Mouse (Mus musculus) forebrain, embryonic 10.5 days (tissue): ENCODE data around the gene Tmprss4. TPM values are rescaled to one million over a fixed set of nuclear protein-coding genes. Genes with fewer than 3 reads are reported as not detected.

Experiments used
- DNase-seq: peaks from one replicate; pipeline ENCODE4 v3.0.0-alpha.2; 2017; ENCODE audit warnings: low spot score; ENCODE audit errors: extremely low spot score
- H3K27ac ChIP-seq: fragments of 300-500 bp; sonication (generic); 2 replicates; pipeline ENCODE4 v1.5.1; 2016; ENCODE audit warnings: mild to moderate bottlenecking
- H3K27me3 ChIP-seq: fragments of 300-500 bp; sonication (generic); 2 replicates; pipeline ENCODE4 v1.6.1; 2016; ENCODE audit warnings: mild to moderate bottlenecking; ENCODE audit not compliant: poor library complexity, severe bottlenecking
- H3K36me3 ChIP-seq: fragments of 300-500 bp; sonication (generic); replicated peaks from 2 replicates; pipeline ENCODE4 v1.6.1; 2016; ENCODE audit warnings: mild to moderate bottlenecking, moderate library complexity
- H3K4me1 ChIP-seq: fragments of 300-500 bp; sonication (generic); 2 replicates; pipeline ENCODE4 v1.6.1; 2016
- H3K4me3 ChIP-seq: fragments of 300-500 bp; sonication (generic); 2 replicates; pipeline ENCODE4 v1.5.1; 2016; ENCODE audit warnings: mild to moderate bottlenecking, moderate library complexity
- H3K9me3 ChIP-seq: fragments of 300-500 bp; sonication (generic); 2 replicates; pipeline ENCODE4 v1.6.1; 2016; ENCODE audit warnings: mild to moderate bottlenecking, moderate library complexity
- WGBS: fragments of 180-500 bp; shearing (Covaris S2); methylation state at CpG from one replicate; pipeline ENCODE4 v1.1.7; 2016; 5-methylcytosine and 5-hydroxymethylcytosine counted together
- polyA plus RNA-seq: library from polyadenylated mRNA; unstranded; fragments of >200 nt; fragmentation: Nextera tagmentation; extraction: Ambion mirVana; gene quantifications from 2 replicates; pipeline ENCODE4 v1.2.1, GENCODE M21; 2016

Tmprss4 gene
- polyA plus RNA-seq, result 0.19 TPM in 1 of 2 replicates, not detected in the other

GRCm38 (mm10) chr9:45203797-45204410 lies at the start of gene Tmprss4:
TSS of gene Tmprss4 (minus strand) at chr9:45204092.
- Histone ChIP-seq H3K4me3 (no peak within 1 kb of the TSS), H3K9me3 (no peaks in the 10 kb centered on the region), H3K27ac (no peak within 1 kb of the TSS), H3K36me3 (no peaks in the 10 kb centered on the region), H3K4me1 (peaks cover 5% of the 10 kb centered on the region), H3K27me3 (no peaks in the 10 kb centered on the region)
- 76% methylated on average over 8 of the region's 8 CpGs for WGBS
- no peak for DNase-seq

- WGBS, result 73% methylated on average over 6 of the region's 6 CpGs
- DNase-seq, result no peak
- H3K27ac ChIP-seq, result no peak overlapping the region
- H3K27me3 ChIP-seq, result no peaks in the 10 kb centered on the region
- H3K4me3 ChIP-seq, result no peak overlapping the region
- peaks cover 5% of the 10 kb centered on the region; the same call in 1 of the 2 replicates for H3K4me1 ChIP-seq
- H3K36me3 ChIP-seq, result no peaks in the 10 kb centered on the region
- no peaks in the 10 kb centered on the region for H3K9me3 ChIP-seq
These were observed 48.5 kb upstream of the Tmprss4 start for GRCm38 (mm10) chr9:45252395-45252794.

DNA sequence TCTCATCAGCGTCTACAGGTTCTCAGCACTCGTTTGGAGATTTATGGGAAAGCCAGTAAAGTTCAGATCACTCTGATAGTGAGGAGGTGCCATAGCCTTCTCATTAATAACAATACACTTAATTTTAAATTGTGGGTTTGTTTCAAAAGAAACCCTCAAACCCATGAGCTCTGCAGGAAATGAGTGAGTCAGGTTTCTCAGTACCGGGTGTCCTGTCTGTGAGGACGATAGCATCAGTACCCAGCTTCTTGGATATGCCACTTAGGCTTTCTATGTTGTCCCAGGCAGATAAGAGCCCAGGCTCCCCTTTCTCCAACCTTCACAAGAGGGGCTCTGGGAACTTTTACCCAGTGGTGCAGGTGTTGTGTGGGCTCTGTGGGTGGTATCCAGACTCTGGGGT lies 48.1 kb upstream of the Tmprss4 start:
- no peaks in the 10 kb centered on the region for H3K27me3 ChIP-seq
- no peak overlapping the region for H3K4me3 ChIP-seq
- H3K9me3 ChIP-seq, result no peaks in the 10 kb centered on the region
- 89% methylated on average over 4 of the region's 4 CpGs for WGBS
- H3K36me3 ChIP-seq, result no peaks in the 10 kb centered on the region
- peaks cover 5% of the 10 kb centered on the region; the same call in 1 of the 2 replicates for H3K4me1 ChIP-seq
- no peak for DNase-seq
- H3K27ac ChIP-seq, result no peak overlapping the region

- Histone ChIP-seq H3K27me3 (no peaks in the 10 kb centered on the region), H3K36me3 (no peaks in the 10 kb centered on the region), H3K27ac (no peak overlapping the region), H3K9me3 (no peaks in the 10 kb centered on the region), H3K4me3 (no peak overlapping the region), H3K4me1 (peaks cover 5% of the 10 kb centered on the region; the same call in 1 of the 2 replicates)
- no peak for DNase-seq
- WGBS, result 86% methylated on average over 3 of the region's 3 CpGs
These were observed 47.4 kb upstream of the Tmprss4 start for GRCm38 (mm10) chr9:45251281-45251680.

- no peaks in the 10 kb centered on the region for H3K36me3 ChIP-seq
- no peaks in the 10 kb centered on the region for H3K27me3 ChIP-seq
- no peak overlapping the region for H3K4me3 ChIP-seq
- H3K4me1 ChIP-seq, result peaks cover 5% of the 10 kb centered on the region; the same call in 1 of the 2 replicates
- no peak overlapping the region for H3K27ac ChIP-seq
- no peaks in the 10 kb centered on the region for H3K9me3 ChIP-seq
- DNase-seq, result no peak
- WGBS, result 91% methylated on average over 7 of the region's 7 CpGs
These were observed 46.4 kb upstream of the Tmprss4 start for GRCm38 (mm10) chr9:45250306-45250705.

GRCm38 (mm10) chr9:45247536-45247935 lies 43.6 kb upstream of the Tmprss4 start:
- WGBS, result 68% methylated on average over 2 of the region's 2 CpGs
- Histone ChIP-seq H3K9me3 (no peaks in the 10 kb centered on the region), H3K27ac (no peak overlapping the region)

DNA sequence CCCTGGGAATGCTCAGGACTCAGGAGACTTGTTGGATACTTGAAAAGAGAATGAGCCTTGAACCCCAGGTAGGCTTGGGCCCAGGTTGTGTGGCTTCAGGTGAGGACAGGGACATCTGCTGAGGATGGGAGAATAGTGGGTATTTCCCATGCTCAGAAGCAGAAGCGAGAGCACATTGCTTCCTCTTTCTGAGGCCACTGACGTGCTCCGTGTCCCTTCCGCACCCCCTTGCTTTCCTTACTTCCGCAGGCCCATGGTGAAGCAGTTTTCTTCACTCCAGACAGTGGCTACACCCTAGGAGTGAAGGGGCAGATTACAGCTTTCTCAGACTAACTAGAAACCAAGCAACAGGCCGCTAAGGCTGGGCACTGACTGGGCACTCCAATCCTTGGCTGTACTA lies 42.2 kb upstream of the Tmprss4 start:
- no peak for DNase-seq
- 88% methylated on average over 6 of the region's 6 CpGs for WGBS

More at GRCm38 (mm10) chr9:45247536-45247935, 43.6 kb upstream of the Tmprss4 start:
- Histone ChIP-seq H3K36me3 (no peaks in the 10 kb centered on the region), H3K4me1 (no peaks in the 10 kb centered on the region), H3K27me3 (no peaks in the 10 kb centered on the region), H3K4me3 (no peak overlapping the region)
- DNase-seq, result no peak

DNA sequence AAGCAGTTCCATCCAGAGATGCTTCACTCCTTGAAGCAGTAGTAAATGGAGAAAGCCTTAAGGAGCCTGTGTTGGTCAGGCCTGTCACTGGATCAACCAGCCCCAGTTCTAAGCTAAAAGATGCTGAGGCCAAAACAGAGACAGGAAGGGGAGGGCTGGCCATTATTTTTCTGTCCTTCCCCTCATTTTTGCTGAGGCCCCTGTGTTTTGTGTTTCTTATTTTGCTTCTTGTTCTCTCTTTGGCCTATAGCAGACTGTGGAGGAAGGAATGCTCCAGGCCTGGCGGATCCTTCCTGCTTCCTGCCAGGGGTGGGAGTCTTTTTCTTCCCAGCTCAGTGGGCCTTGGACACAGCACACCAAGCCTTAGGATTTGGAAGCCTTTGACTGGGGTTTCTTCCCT lies 41.5 kb upstream of the Tmprss4 start:
- no peak for DNase-seq
- H3K36me3 ChIP-seq, result no peaks in the 10 kb centered on the region
- H3K27me3 ChIP-seq, result no peaks in the 10 kb centered on the region
- no peak overlapping the region for H3K4me3 ChIP-seq
- no peaks in the 10 kb centered on the region for H3K9me3 ChIP-seq
- 74% methylated on average over 1 of the region's 1 CpGs for WGBS
- H3K4me1 ChIP-seq, result no peaks in the 10 kb centered on the region
- H3K27ac ChIP-seq, result no peak overlapping the region

More for the DNA sequence above, 42.2 kb upstream of the Tmprss4 start:
- Histone ChIP-seq H3K36me3 (no peaks in the 10 kb centered on the region), H3K4me3 (no peak overlapping the region), H3K9me3 (no peaks in the 10 kb centered on the region), H3K27ac (no peak overlapping the region), H3K27me3 (no peaks in the 10 kb centered on the region), H3K4me1 (no peaks in the 10 kb centered on the region)

DNA sequence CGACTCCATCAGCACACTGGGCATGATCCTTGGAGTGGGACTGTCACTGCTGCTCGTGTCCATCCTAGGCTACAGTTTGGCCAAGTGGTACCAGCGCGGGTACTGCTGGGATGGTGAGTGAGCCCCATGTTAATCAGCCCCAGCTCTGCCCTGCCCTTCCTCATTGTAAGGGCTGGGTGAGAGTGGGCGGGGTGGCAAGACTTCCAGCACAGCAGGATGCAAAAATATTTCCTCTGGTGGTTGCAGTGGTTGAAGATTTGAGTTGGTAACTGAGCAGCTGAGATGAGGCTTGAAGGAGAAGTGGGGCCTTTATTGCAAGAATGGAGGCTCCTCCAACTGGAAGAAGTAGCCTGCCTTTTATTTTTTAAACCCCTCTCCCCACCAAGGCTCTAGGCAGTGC lies 37.5 kb upstream of the Tmprss4 start:
- Histone ChIP-seq H3K4me1 (peaks cover 4% of the 10 kb centered on the region; the same call in 1 of the 2 replicates), H3K9me3 (no peaks in the 10 kb centered on the region), H3K4me3 (no peak overlapping the region), H3K36me3 (no peaks in the 10 kb centered on the region), H3K27me3 (no peaks in the 10 kb centered on the region), H3K27ac (no peak overlapping the region)
- DNase-seq, result no peak
- 86% methylated on average over 5 of the region's 5 CpGs for WGBS

DNA sequence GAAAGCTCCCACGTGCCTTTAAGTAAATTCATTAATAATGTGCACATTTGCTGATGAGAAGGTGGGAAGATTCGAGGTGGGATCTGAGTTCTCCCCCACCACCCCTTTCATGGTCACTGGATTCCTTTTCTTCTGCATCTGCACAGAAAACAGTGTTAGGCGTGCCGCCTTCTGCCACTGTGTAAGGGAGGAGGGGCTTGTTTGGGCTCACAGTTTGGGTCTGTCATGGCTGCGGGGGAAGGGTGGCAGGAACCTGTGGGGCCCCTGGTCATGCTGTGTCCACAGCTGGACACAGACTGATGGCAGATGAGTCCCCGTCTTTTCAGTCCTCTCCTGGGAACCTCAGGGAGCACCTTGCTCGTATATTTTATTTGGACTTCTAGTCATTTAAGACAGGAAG lies 32.9 kb upstream of the Tmprss4 start:
- H3K27me3 ChIP-seq, result no peaks in the 10 kb centered on the region
- DNase-seq, result no peak
- no peaks in the 10 kb centered on the region for H3K9me3 ChIP-seq
- no peak overlapping the region for H3K4me3 ChIP-seq
- peaks cover 4% of the 10 kb centered on the region; the same call in 1 of the 2 replicates for H3K4me1 ChIP-seq
- WGBS, result 60% methylated on average over 7 of the region's 7 CpGs
- H3K36me3 ChIP-seq, result no peaks in the 10 kb centered on the region
- H3K27ac ChIP-seq, result no peak overlapping the region

GRCm38 (mm10) chr9:45235668-45236227 lies 31.9 kb upstream of the Tmprss4 start:
- WGBS, result 90% methylated on average over 6 of the region's 6 CpGs
- H3K36me3 ChIP-seq, result no peaks in the 10 kb centered on the region

DNA sequence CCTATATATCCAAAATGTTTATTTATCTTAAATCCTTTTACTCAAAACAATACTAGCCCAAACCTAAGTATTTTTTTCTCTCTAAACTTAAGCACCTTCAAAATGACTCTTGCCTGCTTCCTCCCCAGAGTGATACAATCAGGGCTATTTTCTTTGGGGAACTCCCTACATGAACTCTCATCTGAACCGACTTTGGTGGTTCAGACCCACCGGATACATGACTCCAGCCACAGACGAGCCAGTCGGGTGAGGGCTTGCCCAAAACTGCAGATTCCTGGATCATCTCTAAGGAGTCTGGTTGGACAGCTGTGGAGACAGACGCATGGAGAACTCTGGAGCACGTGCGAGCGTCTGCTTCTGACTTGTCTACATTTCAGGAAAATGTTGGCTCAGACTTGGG lies 25.5 kb upstream of the Tmprss4 start:
- Histone ChIP-seq H3K36me3 (no peaks in the 10 kb centered on the region), H3K9me3 (no peaks in the 10 kb centered on the region), H3K27me3 (no peaks in the 10 kb centered on the region), H3K27ac (no peak overlapping the region), H3K4me3 (no peak overlapping the region), H3K4me1 (no peaks in the 10 kb centered on the region)
- 88% methylated on average over 8 of the region's 8 CpGs for WGBS
- no peak for DNase-seq

More at GRCm38 (mm10) chr9:45235668-45236227, 31.9 kb upstream of the Tmprss4 start:
- Histone ChIP-seq H3K27ac (no peak overlapping the region), H3K9me3 (no peaks in the 10 kb centered on the region), H3K4me1 (peaks cover 4% of the 10 kb centered on the region; the same call in 1 of the 2 replicates), H3K27me3 (no peaks in the 10 kb centered on the region), H3K4me3 (no peak overlapping the region)
- no peak for DNase-seq

- H3K4me3 ChIP-seq, result no peak overlapping the region
- peak; percentile 87 for DNase-seq
- WGBS, result 23% methylated on average over 6 of the region's 6 CpGs
- H3K27ac ChIP-seq, result no peak overlapping the region
- H3K36me3 ChIP-seq, result no peaks in the 10 kb centered on the region
- H3K9me3 ChIP-seq, result no peaks in the 10 kb centered on the region
- H3K4me1 ChIP-seq, result no peaks in the 10 kb centered on the region
- no peaks in the 10 kb centered on the region for H3K27me3 ChIP-seq
These were observed 17.7 kb upstream of the Tmprss4 start for GRCm38 (mm10) chr9:45221567-45221966.
